Mouse (Mus musculus): ENCODE measurements around the gene Fam81a. TPM values are rescaled to one million over a fixed set of nuclear protein-coding genes. Genes with fewer than 3 reads are reported as not detected.
A peak's percentile ranks its signal among the peaks of the same experiment; 100 is the strongest.

The Fam81a gene
- polyA plus RNA-seq, 1 experiment from 2014 or later, result 5.9 TPM

DNA sequence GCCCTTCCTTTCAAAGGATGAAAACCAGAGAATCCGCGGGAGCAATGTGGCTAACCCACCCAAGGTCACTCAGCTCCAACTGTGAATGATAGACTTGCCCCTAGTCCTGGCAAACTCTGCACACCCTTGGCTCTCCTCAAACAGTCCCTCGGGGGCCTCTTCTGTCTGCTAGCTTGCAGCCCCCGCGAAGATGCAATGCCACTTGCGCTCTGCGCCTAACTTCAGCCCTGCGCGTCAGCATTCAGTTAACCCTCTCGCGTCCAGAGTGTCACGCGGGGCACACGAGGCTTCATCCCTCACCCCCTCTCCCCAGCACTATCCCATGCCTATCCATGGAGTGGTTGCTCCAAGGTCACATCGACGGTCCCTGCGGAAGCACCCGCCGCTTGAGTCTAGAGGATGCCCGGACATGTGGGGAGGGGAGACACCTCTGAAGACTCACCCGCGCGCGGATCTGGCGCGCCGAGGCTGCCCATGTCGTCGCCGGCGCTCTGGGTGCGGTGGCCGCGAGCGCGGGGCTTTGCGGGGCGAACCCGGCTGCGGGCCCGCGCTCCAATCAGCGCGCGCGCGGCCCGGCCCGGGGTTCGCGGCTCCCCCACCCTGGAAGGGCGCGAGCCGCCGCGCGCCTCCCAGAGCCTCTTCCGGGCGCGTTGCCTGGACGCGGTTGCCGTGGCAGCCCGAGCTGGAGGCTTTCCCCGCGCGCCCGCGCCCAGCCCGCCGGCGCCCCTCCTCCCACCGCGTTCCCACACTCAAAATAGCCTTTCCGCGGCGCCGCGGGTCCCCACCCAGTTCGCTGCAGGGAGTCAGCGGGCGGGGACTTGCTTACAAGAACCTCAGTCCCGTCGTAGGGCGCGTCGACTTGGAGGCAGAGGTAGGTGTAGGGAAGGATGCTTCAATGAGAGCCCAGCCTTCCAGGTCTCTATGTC lies 1.2 kb downstream of the Fam81a start:
- peak overlapping the region; percentile 99 for H3K4me2 ChIP-seq
- H3K36me3 ChIP-seq, result no peaks in the 10 kb centered on the region
- peak overlapping the region; percentile 46; the same call in 1 of the 2 replicates for H3K9ac ChIP-seq
- peak overlapping the region; percentile 64 for H3K4me3 ChIP-seq
- H3K27me3 ChIP-seq, result peaks cover 16% of the 10 kb centered on the region
- H3K27ac ChIP-seq, result no peak overlapping the region
- WGBS, result under 1% methylated on average over 77 of the region's 87 CpGs
- H3K9me3 ChIP-seq, result no peaks in the 10 kb centered on the region
- ATAC-seq (ENCODE audit: borderline replicate concordance, extremely low read depth, low FRiP score, low TSS enrichment), result peak; percentile 87; the same call in 1 of the 2 replicates
- H3K4me1 ChIP-seq, result peaks cover 23% of the 10 kb centered on the region

DNA sequence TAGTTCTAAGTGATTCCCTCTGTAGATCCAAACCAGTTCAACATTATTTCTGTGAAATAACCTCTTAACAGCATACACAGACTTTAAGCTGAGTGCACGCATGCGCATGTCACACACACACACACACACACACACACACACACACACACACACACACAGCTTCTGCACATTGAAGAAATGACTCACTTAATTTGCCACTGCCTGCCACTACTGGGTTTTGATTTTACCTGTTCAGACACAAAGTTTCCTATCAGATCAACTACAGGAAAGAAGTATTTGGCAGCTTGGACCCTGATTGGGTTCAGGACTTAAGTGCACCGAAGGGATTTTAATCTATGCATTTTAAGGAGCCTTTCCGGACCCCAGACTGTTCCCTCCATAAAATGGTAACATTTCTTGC lies 2.0 kb downstream of the Fam81a start:
- Histone ChIP-seq H3K27ac (no peak overlapping the region), H3K9ac (no peak overlapping the region), H3K27me3 (peaks cover 16% of the 10 kb centered on the region), H3K4me2 (peak overlapping the region; percentile 99), H3K4me1 (peaks cover 23% of the 10 kb centered on the region), H3K4me3 (peak overlapping the region; percentile 64; the same call in 1 of the 2 replicates), H3K36me3 (no peaks in the 10 kb centered on the region), H3K9me3 (no peaks in the 10 kb centered on the region)
- WGBS, result 47% methylated on average over 4 of the region's 4 CpGs
- no peak for ATAC-seq (ENCODE audit: borderline replicate concordance, extremely low read depth, low FRiP score, low TSS enrichment)

DNA sequence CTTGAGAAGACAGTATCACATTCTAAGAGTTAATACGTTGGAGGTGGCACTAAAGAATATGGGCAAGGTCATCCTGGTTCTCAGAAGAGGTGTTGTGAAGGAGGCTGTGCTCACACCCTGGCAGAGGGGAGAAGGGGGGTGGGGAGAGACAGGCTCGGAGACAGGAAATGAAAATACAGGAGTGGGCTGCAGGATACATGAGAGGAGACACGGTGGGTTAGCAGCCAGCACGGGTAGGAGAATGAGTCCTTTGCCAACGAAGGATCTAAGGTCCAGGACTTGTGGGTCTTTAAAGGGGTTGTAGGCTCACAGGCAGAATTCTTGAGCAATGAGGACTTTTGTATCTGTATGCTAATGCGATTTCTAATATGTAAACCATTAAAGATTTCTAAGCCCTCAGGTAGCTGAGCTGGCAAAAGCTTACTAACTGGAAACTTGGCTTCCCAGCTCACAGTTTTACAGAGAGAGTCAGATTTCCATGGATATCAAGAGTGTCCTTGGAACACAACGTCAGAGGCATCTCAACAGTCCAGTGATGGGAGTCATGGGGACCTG lies 3.0 kb downstream of the Fam81a start:
- Histone ChIP-seq H3K9ac (no peak overlapping the region), H3K4me2 (peak overlapping the region; percentile 6; the same call in 1 of the 2 replicates), H3K27ac (no peak overlapping the region), H3K4me3 (no peak overlapping the region), H3K4me1 (peaks cover 23% of the 10 kb centered on the region), H3K36me3 (no peaks in the 10 kb centered on the region), H3K27me3 (peaks cover 16% of the 10 kb centered on the region), H3K9me3 (no peaks in the 10 kb centered on the region)
- no peak for ATAC-seq (ENCODE audit: borderline replicate concordance, extremely low read depth, low FRiP score, low TSS enrichment)
- 20% methylated on average over 7 of the region's 7 CpGs for WGBS

DNA sequence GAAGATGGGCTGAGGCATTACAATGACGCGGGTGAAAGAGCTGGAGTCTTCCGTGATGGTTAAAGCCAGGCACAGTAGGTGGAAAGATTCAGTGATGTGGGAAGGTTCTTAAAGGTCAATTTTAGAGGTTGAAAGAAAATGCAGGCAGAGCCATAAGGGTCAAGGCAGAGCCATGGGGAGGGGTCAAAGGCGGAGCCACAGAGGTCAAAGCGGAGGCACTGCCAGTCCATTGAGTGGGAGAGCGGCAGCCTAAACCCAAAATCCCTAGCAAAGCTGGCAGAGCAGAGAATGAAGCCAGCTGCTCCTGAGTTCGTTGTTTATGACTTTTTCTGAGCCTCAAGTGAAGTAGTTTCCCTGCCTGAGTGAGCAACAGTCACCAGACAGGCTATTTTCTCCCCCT lies 3.8 kb downstream of the Fam81a start:
- H3K27me3 ChIP-seq, result peaks cover 16% of the 10 kb centered on the region
- no peak overlapping the region for H3K4me2 ChIP-seq
- no peak for ATAC-seq (ENCODE audit: borderline replicate concordance, extremely low read depth, low FRiP score, low TSS enrichment)
- no peak overlapping the region for H3K27ac ChIP-seq
- H3K9me3 ChIP-seq, result no peaks in the 10 kb centered on the region
- 62% methylated on average over 7 of the region's 7 CpGs for WGBS
- H3K9ac ChIP-seq, result no peak overlapping the region
- no peaks in the 10 kb centered on the region for H3K36me3 ChIP-seq
- H3K4me3 ChIP-seq, result no peak overlapping the region
- H3K4me1 ChIP-seq, result peaks cover 23% of the 10 kb centered on the region

DNA sequence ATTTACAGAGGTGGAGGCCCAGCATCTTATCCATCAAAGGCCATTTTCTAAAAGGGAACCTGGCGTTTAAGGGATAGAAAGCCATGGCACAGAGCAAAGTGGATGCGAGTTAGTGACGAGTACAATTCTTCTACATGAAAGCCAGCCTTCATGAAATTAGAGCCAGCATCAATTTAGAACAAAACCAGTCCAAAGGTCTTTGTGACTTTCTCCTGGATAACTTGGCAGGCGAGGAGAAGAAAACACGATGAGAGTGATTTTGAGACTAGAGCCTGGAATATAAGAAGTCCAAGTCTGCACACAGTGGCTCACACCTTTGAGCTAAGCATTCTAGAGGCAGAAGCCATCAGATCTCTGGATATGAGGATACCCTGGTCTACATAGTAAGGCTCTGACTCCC lies 4.4 kb downstream of the Fam81a start:
- no peak overlapping the region for H3K4me3 ChIP-seq
- peaks cover 23% of the 10 kb centered on the region for H3K4me1 ChIP-seq
- H3K9me3 ChIP-seq, result no peaks in the 10 kb centered on the region
- no peak for ATAC-seq (ENCODE audit: borderline replicate concordance, extremely low read depth, low FRiP score, low TSS enrichment)
- H3K27ac ChIP-seq, result no peak overlapping the region
- H3K36me3 ChIP-seq, result no peaks in the 10 kb centered on the region
- H3K4me2 ChIP-seq, result no peak overlapping the region
- no peak overlapping the region for H3K9ac ChIP-seq
- H3K27me3 ChIP-seq, result peaks cover 12% of the 10 kb centered on the region
- WGBS, result 89% methylated on average over 5 of the region's 5 CpGs

DNA sequence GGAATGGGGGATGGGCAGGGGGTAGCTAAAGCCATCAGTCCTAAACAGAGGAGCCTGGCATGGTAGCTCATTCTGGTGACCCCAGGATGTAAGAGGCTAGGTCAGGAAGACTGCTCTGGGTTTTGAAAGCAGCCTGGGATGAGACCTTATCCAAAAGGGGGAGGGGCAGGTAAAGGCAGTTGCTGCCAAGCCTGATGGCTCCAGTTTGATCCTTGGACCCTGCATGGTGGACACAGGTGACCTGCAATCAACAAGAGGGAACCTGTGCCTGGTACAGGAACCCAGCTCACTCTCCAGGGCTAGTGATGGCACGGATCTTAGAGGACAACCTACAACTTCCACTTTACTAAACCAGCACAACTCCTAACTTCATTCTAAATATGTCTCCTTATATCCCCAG lies 7.2 kb downstream of the Fam81a start:
- no peak for ATAC-seq (ENCODE audit: borderline replicate concordance, extremely low read depth, low FRiP score, low TSS enrichment)
- Histone ChIP-seq H3K27me3 (no peaks in the 10 kb centered on the region), H3K4me2 (no peak overlapping the region), H3K27ac (no peak overlapping the region), H3K9me3 (no peaks in the 10 kb centered on the region), H3K36me3 (no peaks in the 10 kb centered on the region), H3K4me3 (no peak overlapping the region), H3K4me1 (peaks cover 6% of the 10 kb centered on the region; the same call in 1 of the 2 replicates), H3K9ac (no peak overlapping the region)
- 96% methylated on average over 1 of the region's 1 CpGs for WGBS

DNA sequence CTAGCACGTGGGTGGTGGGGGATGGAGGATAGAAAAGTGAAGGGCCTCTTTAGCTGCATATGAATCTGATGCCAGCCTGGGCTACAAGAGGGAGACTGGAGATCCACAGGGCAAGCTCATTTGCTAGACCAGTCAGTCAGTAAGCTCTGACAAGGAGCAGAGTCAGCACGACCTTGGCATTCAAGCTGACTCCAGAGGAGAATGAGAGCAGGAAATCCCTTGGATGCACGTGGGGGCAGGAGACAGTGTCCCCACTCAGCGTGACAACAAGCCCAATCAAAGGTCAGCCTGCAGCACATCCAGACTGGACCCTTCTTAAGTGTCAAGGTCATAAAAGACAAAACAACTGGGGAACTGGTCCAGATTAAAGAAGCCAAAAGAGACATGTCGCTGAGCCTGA lies 7.6 kb downstream of the Fam81a start:
- Histone ChIP-seq H3K4me1 (peaks cover 6% of the 10 kb centered on the region; the same call in 1 of the 2 replicates), H3K4me3 (no peak overlapping the region), H3K27me3 (no peaks in the 10 kb centered on the region), H3K4me2 (no peak overlapping the region), H3K9me3 (no peaks in the 10 kb centered on the region), H3K27ac (no peak overlapping the region), H3K9ac (no peak overlapping the region), H3K36me3 (no peaks in the 10 kb centered on the region)
- no peak for ATAC-seq (ENCODE audit: borderline replicate concordance, extremely low read depth, low FRiP score, low TSS enrichment)
- WGBS, result 68% methylated on average over 5 of the region's 5 CpGs

DNA sequence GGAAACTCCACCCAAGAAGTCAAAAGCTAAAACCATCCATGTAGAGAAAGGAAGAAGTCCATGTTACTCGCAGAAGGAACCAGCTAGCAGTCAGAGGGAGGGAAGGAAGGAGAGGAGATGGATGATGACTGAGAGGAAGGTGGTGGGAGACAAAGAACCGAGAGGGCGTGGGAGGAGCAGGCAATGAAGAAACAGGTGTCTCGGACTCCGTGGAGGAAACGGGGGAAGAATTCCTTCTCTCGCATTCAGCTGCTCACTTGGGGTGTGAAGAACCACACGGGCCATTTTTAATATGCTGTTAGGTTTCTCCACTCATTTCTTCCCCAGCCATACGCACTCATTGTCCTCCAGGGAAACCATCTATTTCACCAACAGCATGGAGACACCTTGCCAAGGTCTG lies 8.1 kb downstream of the Fam81a start:
- Histone ChIP-seq H3K9ac (no peak overlapping the region), H3K4me2 (no peak overlapping the region), H3K4me3 (no peak overlapping the region), H3K36me3 (no peaks in the 10 kb centered on the region), H3K27ac (no peak overlapping the region), H3K9me3 (no peaks in the 10 kb centered on the region), H3K27me3 (no peaks in the 10 kb centered on the region), H3K4me1 (peaks cover 1% of the 10 kb centered on the region; the same call in 1 of the 2 replicates)
- 84% methylated on average over 9 of the region's 9 CpGs for WGBS
- ATAC-seq (ENCODE audit: borderline replicate concordance, extremely low read depth, low FRiP score, low TSS enrichment), result no peak

DNA sequence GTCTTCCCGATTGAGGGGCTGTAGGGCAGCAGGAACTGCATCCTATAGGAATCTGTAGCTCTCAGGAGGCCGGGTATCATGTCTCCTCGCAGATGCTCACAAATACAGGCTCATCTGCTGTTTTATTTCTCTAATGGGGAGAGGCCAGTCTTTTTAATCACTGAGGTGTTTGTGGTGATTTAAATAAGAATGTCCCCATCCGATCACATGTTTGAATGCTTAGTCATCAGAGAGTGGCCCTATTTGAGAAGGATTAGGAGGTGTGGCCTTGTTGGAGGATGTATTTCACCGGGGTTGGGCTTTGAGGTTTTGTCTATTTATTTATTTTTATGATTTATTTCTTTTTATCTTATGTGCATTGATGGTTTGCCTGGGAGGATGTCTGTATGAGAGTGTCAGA lies 11.6 kb downstream of the Fam81a start:
- H3K36me3 ChIP-seq, result no peaks in the 10 kb centered on the region
- no peak overlapping the region for H3K4me2 ChIP-seq
- no peaks in the 10 kb centered on the region for H3K27me3 ChIP-seq
- H3K9me3 ChIP-seq, result no peaks in the 10 kb centered on the region
- no peaks in the 10 kb centered on the region for H3K4me1 ChIP-seq
- 83% methylated on average over 5 of the region's 5 CpGs for WGBS
- no peak overlapping the region for H3K9ac ChIP-seq
- no peak overlapping the region for H3K4me3 ChIP-seq
- no peak overlapping the region for H3K27ac ChIP-seq
- ATAC-seq (ENCODE audit: borderline replicate concordance, extremely low read depth, low FRiP score, low TSS enrichment), result no peak

DNA sequence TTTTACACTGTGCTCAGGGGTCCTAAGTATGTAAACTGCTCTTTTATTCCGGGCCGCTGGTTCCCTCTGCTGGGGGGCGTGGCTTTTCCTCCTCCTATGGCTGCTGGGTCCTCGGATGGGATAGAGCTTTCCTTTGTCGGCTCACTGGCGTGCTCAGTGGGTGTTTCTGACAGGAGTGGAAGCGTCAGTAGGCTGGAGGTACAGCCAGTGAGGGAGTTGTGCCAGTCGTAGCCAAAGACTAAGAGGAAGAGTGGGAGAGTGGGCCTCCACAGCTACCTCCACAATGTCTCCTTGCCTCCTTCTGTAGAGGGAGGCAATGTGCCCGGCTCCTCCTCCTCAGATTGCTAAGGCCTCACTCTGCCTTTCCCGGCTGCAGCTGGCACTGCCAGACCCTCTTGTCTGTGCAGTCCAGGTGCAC lies 30.5 kb downstream of the Fam81a start:
- no peak overlapping the region for H3K9ac ChIP-seq
- no peak for ATAC-seq (ENCODE audit: borderline replicate concordance, extremely low read depth, low FRiP score, low TSS enrichment)

DNA sequence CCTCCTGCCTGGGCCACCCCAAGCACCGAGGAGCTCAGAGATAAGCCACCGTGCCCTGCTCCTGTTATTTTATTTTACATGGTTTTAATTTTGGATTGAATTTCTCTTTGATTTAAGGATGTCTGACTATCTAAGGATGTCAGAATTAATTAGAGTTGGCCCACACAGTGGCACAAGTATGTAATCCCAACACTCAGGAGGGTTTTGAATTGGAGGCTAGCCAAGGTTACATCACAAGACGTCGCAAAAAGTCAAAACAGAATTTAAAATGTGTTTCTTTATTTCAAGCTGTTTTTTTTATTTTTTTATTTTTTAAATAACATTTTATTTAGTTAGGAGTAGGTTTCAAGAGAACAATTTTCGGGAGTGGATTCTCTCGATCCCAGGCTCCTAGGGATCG lies 31.5 kb downstream of the Fam81a start:
- no peaks in the 10 kb centered on the region for H3K9me3 ChIP-seq
- H3K9ac ChIP-seq, result no peak overlapping the region
- peaks cover 5% of the 10 kb centered on the region; the same call in 1 of the 2 replicates for H3K27me3 ChIP-seq
- no peak for ATAC-seq (ENCODE audit: borderline replicate concordance, extremely low read depth, low FRiP score, low TSS enrichment)
- H3K36me3 ChIP-seq, result no peaks in the 10 kb centered on the region
- peaks cover 5% of the 10 kb centered on the region; the same call in 1 of the 2 replicates for H3K4me1 ChIP-seq
- H3K27ac ChIP-seq, result no peak overlapping the region
- WGBS, result 53% methylated on average over 7 of the region's 7 CpGs
- no peak overlapping the region for H3K4me2 ChIP-seq
- H3K4me3 ChIP-seq, result no peak overlapping the region

More for the DNA sequence above, 30.5 kb downstream of the Fam81a start:
- no peak overlapping the region for H3K27ac ChIP-seq
- H3K4me3 ChIP-seq, result peak overlapping the region; percentile 14
- no peaks in the 10 kb centered on the region for H3K9me3 ChIP-seq
- H3K27me3 ChIP-seq, result peaks cover 5% of the 10 kb centered on the region; the same call in 1 of the 2 replicates
- H3K4me2 ChIP-seq, result peak overlapping the region; percentile 49
- no peaks in the 10 kb centered on the region for H3K36me3 ChIP-seq
- WGBS, result 2% methylated on average over 10 of the region's 10 CpGs
- H3K4me1 ChIP-seq, result no peaks in the 10 kb centered on the region

DNA sequence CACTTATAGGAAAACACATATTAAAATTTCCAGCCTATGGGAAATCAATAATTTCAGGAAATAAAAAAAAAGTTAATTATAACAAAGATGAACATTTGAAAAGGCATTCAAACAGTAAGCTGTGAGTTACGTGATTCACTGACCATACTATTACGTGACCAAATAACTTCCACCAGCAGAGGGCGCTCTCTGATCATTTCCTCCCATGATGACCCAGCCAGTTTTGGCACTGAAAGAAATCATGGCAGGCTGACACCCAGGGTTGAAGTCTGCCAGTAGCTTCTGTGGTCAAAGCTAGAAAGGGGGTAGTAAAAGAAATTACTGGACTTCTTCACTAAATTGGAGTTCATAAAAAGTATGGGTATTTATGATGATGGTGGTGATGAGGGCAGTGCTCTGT lies 33.1 kb downstream of the Fam81a start:
- Histone ChIP-seq H3K4me1 (peaks cover 11% of the 10 kb centered on the region), H3K9me3 (no peaks in the 10 kb centered on the region), H3K36me3 (no peaks in the 10 kb centered on the region), H3K9ac (no peak overlapping the region), H3K27me3 (peaks cover 5% of the 10 kb centered on the region; the same call in 1 of the 2 replicates), H3K27ac (no peak overlapping the region), H3K4me3 (no peak overlapping the region), H3K4me2 (no peak overlapping the region)
- 16% methylated on average over 3 of the region's 3 CpGs for WGBS
- no peak for ATAC-seq (ENCODE audit: borderline replicate concordance, extremely low read depth, low FRiP score, low TSS enrichment)
